Mouse (Mus musculus) mouse trophoblast stem cell (cell line): ENCODE measurements around the gene Cln5.

ENCODE experiments used
- in situ Hi-C, 2 experiments: fragments of 300-500 bp; cut with MseI, MboI; formaldehyde crosslinking; loops; 2 replicates in 1 of 2; 3 replicates in 1 of 2; pipeline ENCODE4 v1.15.1; 2025

Gene Cln5

DNA sequence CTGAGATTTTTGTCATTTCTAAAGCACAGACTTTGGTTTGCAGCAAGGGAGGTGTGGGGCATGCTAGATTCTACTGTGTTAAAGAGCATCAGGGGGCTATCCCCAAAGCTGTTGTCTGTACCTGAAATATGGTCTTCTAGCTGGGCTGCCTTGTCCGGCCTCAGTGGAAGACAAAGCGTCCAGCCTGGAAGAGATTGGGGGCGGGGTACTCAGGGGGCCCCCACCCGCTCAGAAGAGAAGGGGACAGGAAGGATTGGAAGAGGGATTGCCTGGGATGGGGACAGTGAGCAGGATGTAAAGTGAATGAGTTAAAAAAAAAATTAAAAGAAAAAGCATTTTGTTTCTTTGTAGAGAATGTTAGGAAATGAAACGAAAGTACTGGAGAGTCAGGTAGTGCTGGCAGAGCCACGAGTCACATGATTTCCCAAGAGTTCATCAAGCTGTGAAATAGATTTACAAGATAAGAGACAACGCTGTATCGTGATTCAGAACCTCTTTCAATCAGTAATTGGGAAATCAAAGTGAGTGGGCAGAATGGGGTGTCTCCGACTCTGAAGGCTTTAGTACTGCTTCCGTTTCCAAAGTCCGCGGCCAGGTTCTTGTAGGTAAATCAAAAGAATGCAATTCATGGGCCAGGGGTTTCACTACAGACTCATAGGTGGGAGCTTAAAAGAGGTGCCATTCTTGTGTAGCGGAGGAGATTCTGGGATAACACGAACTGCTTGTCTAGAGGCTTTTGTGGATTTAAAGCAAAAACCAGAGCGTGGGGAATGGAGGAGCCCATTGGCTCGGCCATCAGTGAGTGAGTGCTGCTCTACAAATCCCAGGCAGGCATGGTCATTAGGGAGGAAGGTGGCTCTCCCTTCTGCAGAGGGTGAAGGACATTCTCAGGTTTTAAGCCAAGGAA is 8.2 kb downstream of the Cln5 start:
- in situ Hi-C loops, result no loop called here

DNA sequence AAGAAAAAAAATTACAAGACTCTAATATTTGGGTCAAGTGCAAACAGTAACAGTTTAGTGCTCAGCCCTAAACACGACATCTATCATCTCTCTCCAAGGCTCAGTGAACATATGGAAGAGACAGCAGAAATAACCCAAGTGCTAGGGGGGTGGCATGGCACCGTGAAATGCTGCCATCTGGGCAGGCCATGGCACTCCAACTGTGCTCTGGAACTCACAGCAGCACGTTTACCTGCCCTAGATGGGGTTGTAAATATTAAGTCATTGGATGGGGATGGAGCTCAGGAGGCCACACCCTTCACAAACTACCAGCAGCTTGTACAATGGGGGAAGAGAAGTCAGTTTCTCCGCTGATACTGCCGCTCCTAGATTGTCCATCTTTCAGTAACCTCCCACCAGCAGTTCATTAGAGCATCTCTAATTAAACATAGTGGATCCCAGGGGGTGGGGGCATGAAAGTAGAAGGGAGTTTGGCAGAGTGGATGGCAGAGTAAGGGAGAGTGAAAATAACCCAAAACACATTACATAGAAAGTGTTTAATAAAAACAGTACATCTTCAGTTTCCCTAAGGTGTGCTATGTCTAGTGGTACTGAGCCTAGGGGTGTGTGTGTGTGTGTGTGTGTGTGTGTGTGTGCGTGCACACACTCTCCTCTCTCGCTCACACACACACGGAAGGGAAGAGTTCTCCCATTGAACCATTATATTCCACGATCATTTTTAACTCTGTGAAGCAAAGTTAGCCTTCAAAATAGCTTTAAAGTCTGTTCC is 9.4 kb downstream of the Cln5 start:
- in situ Hi-C loops, result no loop called here

DNA sequence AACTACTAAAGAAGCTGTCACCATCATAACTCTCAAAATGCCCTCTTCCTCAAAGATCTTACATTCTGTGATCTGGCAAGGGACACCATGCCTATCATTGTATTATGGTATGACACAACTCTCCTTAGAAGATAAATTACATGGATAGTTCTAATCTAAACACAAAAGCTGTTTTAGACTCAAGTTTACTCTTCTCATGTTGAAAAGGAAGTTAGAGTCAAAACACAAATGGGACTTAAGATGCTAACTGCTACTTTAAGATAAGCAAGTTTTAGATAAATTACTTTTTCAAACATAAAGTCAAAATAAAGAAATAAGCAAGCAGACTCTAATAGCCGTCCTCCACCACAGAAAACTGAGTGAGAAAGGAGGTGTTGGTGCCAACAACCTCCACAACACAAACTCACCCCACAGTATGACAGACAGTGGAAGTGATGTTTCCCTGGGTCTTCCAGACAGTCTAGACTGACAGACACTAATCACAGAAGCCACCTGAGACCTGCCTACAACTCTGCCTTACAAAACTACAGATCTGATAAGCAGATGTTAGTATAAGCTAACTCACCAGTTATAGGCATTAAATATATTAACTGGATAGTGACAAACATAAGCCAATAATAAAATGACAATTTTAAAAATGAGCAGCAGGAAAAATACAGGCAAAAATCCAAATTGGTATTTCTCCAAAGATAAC is 16.0 kb downstream of the Cln5 start:
- in situ Hi-C loops, result no loop called here

- in situ Hi-C loops, result no loop called here
Observed at GRCm38 (mm10) chr14:103086671-103087324, 16.8 kb downstream of the Cln5 start.

DNA sequence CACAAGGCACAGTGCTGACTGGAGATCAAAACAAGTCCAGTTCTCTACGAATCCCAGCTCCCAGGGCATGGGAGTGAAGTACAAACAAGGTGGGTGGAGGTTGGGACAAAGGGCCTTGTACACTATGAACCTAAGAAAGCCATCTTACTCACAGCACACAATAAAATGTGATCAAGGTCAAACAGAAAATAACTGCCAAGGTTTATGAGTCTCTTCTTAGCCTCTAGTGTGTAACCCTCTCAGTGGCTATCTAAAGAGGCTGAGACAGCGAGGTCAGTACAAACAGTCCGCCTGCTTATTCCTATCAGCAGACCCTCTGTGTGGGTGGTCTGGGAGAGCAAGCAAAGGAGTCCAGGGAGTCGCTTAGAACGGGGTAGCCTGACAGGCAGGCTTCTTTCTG is 17.8 kb downstream of the Cln5 start:
- in situ Hi-C loops, result no loop called here

DNA sequence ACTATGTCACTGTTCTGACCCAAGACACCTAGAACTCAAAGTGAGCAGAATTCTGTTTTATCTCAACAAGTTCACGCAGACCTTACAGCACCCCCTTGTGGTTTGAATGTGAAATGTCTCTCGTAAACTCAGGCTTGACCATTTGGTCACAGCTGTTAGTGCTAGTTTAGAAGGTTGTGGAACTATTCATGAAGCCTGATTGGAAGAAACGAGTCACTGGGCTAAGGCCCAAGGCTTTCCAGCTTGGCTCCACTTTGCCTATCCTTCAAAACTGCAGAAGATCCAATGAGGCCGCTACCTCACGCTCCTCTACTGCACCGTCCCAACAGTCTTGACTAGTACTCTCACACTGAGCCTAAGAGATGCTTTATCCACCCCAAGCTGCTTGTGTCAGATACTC is 18.6 kb downstream of the Cln5 start:
- in situ Hi-C loops, result no loop called here

DNA sequence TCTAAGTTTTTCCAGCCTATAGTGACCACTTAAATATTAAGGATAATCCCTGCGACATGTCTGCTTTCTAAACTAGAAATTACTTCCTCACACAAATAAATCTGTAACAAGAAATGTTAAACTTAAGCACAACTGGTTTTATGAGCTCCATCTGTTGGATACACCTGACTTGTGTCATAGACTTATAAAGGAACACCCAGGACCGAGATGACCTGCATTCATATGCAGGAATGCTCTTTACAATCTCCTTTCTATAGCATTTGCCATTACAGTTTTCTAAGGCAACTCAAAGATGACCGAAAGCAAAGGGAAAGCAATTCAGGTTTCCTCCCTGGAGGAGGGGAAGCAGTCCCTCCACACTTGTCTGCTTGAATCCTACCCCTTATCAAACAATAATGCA is 23.2 kb downstream of the Cln5 start:
- in situ Hi-C loops, result no loop called here

DNA sequence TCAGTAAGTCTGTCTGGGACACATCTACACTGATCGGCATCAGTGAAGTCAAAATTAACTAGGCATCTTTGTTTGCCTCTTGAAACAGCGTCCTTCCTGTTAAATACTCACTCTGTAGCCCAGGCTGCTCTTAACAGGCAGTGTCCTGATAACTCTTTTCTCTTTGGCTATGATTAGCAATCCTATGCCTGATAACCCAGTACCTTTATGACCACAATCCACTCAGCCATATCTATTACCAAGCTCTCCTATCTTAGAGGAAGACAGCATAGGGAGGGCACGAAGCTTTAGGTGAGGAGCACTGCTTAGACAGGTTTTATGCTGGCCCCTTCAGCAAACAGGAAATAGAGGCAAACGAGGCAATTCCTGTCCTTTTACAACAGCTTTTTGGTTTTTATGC is 23.7 kb downstream of the Cln5 start:
- in situ Hi-C loops, result no loop called here

- in situ Hi-C loops, result no loop called here
Observed at GRCm38 (mm10) chr14:103095036-103095435, 25.0 kb downstream of the Cln5 start.

GRCm38 (mm10) chr14:103095826-103096225 is 25.8 kb downstream of the Cln5 start:
- in situ Hi-C loops, result no loop called here

DNA sequence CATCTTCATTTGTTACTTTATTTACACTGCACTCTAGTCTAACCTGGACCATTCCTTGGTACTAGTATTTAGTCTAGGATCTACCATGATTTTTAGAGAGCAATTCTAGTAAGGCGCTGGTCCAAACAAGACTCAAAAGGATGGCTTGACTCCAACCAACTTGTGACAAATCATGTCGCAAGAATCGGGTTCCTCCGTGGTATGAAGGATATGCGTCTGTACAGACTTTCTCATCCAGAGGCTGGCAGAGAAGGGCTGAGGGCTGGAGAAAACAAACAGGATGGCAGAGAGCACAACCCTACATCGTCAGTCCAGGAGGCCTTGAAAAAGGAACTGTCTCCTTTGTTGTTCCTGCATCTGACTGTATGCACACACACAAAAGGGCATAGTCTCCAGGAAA is 26.6 kb downstream of the Cln5 start:
- in situ Hi-C loops, result no loop called here

GRCm38 (mm10) chr14:103098213-103098586 is 28.2 kb downstream of the Cln5 start:
- in situ Hi-C loops, result no loop called here

- in situ Hi-C loops, result no loop called here
Observed at GRCm38 (mm10) chr14:103098587-103099235, 28.7 kb downstream of the Cln5 start.

- in situ Hi-C loops, result no loop called here
Observed at GRCm38 (mm10) chr14:103099238-103099933, 29.4 kb downstream of the Cln5 start, which contains the start of gene Fbxl3. Fbxl3 (minus strand) TSS chr14:103099566.

- in situ Hi-C loops, result no loop called here
Observed at GRCm38 (mm10) chr14:103100296-103100695, 30.3 kb downstream of the Cln5 start.

DNA sequence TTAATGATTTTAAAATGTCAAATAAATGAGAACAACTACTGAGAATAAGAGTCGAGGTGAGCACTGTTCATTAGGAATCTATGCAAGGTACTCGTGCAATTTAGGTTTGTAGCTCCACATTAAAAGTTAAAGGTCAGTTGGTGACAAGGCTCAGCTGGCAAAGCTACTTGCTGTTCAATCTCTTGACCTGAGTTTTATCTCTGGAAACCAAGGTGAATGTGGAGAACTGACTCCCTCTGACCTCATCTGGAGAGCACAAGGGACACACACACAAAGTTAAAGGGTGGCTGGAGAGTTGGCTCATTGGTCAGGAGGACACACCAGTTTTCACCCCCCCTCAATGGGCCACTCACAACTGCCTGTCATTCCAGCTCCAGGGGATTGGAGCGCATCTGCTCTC is 31.2 kb downstream of the Cln5 start:
- in situ Hi-C loops, result no loop called here

GRCm38 (mm10) chr14:103102246-103102645 is 32.2 kb downstream of the Cln5 start:
- in situ Hi-C loops, result no loop called here

GRCm38 (mm10) chr14:103102731-103103335 is 32.8 kb downstream of the Cln5 start:
- in situ Hi-C loops, result no loop called here

GRCm38 (mm10) chr14:103106301-103106700 is 36.3 kb downstream of the Cln5 start:
- in situ Hi-C loops, result no loop called here

DNA sequence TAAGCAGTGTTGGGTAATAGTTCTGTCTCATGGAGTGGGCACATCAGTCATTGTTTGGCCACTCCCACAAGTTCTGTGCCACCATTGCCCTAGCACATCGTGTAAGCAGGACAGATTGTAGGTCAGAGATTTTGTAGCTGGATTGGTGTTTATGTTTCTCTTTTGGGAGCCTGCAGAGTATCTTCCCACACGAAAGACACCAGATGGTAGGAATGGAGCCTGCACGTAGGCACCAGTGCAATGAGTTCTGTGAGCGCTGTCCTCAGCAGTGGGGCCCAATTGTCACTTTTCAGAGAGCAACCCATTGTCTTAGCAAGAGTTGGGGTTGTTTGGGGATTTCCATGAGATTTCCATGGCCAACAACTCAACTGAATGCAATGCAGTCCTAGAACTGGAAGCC is 40.0 kb downstream of the Cln5 start:
- in situ Hi-C loops, result no loop called here
